Mouse (Mus musculus) cerebral cortex, adult 2 months (tissue): ENCODE results near the gene Hist1h4k.

Experiments used
- WGBS: fragments of 180-500 bp; shearing (Covaris S2); methylation state at CpG from one replicate; pipeline ENCODE4 v1.1.7; 2018; 5-methylcytosine and 5-hydroxymethylcytosine counted together

Hist1h4k gene

DNA sequence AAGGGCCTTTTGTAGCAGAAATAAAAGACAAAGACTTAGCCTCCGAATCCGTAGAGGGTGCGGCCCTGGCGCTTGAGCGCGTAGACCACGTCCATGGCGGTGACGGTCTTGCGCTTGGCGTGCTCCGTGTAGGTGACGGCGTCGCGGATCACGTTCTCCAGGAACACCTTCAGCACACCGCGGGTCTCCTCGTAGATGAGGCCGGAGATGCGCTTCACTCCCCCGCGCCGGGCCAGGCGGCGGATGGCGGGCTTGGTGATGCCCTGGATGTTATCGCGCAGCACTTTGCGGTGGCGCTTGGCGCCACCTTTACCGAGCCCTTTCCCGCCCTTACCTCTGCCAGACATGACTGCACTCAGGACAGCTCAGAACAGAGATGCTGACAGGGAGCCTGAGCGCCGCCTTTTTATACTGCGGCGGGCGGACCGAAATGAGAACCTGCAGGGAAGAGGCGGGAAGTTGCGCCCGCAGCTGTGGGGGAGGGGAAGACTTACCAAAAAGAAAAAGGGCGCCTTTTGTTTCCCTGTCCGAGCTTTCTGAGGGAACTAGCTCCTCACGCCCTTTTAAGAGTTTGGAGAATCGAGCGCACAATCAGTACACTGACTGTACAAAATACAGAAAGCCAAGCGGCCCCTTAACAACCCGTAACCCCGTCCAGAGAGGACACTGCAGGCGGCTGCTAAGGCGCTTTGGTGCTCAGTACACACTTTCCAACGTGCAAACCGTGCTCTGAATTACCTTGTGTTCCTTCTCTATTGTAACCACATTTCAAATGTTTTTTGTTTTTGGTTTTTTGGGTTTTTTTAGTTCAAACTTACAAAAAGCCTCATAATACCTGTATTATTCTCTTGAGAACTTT, at the start of gene Hist1h4k:
Gene Hist1h4k (minus strand): TSS at position 347 of the 859 bp plus-strand sequence.
- under 1% methylated on average over 47 of the region's 56 CpGs for WGBS

DNA sequence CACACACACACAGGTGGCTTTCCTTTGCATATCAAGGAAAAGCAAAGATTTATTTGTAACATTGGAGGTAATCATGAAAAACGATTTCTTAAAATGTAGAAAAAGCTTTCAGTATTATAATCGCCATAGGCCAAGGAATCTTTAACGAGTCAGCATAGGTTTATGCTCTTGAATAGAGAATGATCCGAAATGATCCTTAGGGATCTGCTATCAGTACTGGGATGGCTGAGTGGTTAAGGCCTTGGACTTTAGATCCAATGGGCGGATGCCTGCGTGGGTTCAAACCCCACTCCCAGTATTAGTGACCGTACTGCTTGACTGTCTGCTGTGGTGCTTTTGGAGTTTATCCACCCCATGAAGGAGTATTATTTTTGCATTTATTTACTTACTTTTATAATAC, 45.3 kb upstream of the Hist1h4k start:
- WGBS: 93% methylated on average over 7 of the region's 7 CpGs

GRCm38 (mm10) chr13:21790601-21791283, 40.4 kb upstream of the Hist1h4k start:
- WGBS: 15% methylated on average over 17 of the region's 18 CpGs

- 71% methylated on average over 6 of the region's 6 CpGs for WGBS
These were observed 39.6 kb upstream of the Hist1h4k start for GRCm38 (mm10) chr13:21789925-21790324.

DNA sequence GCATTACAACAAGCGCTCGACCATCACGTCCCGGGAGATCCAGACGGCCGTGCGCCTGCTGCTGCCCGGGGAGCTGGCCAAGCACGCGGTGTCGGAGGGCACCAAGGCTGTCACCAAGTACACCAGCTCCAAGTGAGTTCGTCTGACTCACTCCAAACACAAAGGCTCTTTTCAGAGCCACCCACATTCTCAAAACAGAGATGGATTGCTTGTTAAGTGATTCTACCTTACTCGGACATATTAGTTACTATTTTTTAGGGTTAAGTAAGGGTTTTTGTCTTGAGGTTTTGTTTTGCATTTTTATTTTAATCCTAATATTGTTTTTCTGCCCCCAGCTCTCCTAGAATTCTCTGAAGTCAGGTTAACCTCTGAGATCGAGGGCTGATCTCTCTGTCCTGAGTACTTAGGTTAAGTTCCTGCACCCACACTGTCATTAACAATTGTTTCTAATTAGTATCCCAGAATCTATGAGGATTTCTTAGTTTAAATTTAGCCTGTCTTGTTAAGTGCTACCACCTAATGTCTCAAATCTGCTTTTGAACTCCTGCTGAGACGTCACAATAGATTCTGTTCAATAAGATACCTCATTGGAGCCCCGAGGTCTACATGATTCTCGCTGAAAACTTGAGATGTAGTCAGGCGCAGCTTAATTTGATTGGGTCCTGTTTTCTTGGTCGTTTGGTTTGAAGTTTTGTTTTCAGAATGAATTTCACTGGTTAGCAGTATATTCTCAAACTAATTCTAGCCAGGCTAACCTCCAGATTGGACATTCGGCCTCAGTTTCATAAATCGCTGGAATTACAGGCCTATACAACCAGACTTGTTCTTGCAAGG, 37.7 kb upstream of the Hist1h4k start:
- 29% methylated on average over 19 of the region's 21 CpGs for WGBS

- under 1% methylated on average over 43 of the region's 63 CpGs for WGBS
These were observed 36.8 kb upstream of the Hist1h4k start, which contains the start of the genes Hist1h2an and Hist1h2bp for GRCm38 (mm10) chr13:21786899-21787629. TSS of gene Hist1h2an (minus strand) at chr13:21787218. TSS of gene Hist1h2bp (plus strand) at chr13:21787461.

- WGBS: 15% methylated on average over 8 of the region's 8 CpGs
These were observed 36.0 kb upstream of the Hist1h4k start for GRCm38 (mm10) chr13:21786189-21786898.

GRCm38 (mm10) chr13:21784311-21784710, 34.0 kb upstream of the Hist1h4k start:
- WGBS: 34% methylated on average over 6 of the region's 6 CpGs

DNA sequence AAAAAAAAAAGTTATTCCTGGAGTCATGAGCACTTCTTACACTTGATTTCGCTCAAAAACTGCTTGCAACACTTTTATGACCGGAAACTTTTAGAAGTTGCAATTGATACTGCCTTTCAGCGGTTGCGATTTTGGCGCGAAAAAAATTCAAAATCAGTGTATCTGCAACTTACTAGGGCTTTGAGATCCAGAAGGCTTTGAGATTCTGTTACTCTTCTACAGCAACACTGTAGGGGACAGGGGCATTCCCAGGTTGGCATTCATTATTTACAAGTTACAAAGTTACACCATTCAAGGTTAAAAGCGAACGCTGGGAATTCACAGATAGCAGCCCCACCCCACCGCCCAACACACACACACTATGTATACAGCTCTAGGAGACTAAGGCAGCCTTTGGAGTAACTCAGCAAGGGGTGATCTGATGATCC, 33.4 kb upstream of the Hist1h4k start:
- WGBS: 2% methylated on average over 9 of the region's 9 CpGs

GRCm38 (mm10) chr13:21783255-21783617, 32.9 kb upstream of the Hist1h4k start, which contains the start of gene Hist1h3i:
TSS of gene Hist1h3i (minus strand) at chr13:21783370.
- WGBS: under 1% methylated on average over 15 of the region's 20 CpGs

GRCm38 (mm10) chr13:21782361-21783254, 32.3 kb upstream of the Hist1h4k start:
- 3% methylated on average over 17 of the region's 35 CpGs for WGBS

DNA sequence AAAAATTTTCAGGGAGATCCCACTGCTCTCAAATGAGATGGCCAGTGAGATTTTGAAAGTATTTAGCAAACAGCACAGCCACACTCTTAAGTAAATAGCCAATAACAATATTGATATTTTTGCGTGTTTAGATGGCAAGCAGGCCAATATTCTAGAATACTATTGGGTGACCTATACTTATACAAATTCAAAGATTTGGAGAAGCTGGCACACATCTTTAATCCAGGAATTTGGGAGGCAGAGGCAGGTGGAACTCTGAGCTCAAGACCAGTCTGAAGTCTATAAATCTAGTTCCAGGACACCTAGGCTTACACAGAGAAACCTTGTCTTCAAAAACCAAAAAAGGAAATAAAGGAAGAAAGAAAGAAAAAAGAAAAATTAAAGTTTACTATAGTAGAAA, 31.3 kb upstream of the Hist1h4k start:
- WGBS: 95% methylated on average over 1 of the region's 1 CpGs

GRCm38 (mm10) chr13:21781021-21781555, 30.8 kb upstream of the Hist1h4k start:
- WGBS: 53% methylated on average over 6 of the region's 6 CpGs

GRCm38 (mm10) chr13:21779767-21780731, 29.7 kb upstream of the Hist1h4k start, which contains the start of gene Hist1h1b:
TSS of gene Hist1h1b (minus strand) at chr13:21780625.
- WGBS: under 1% methylated on average over 44 of the region's 44 CpGs

DNA sequence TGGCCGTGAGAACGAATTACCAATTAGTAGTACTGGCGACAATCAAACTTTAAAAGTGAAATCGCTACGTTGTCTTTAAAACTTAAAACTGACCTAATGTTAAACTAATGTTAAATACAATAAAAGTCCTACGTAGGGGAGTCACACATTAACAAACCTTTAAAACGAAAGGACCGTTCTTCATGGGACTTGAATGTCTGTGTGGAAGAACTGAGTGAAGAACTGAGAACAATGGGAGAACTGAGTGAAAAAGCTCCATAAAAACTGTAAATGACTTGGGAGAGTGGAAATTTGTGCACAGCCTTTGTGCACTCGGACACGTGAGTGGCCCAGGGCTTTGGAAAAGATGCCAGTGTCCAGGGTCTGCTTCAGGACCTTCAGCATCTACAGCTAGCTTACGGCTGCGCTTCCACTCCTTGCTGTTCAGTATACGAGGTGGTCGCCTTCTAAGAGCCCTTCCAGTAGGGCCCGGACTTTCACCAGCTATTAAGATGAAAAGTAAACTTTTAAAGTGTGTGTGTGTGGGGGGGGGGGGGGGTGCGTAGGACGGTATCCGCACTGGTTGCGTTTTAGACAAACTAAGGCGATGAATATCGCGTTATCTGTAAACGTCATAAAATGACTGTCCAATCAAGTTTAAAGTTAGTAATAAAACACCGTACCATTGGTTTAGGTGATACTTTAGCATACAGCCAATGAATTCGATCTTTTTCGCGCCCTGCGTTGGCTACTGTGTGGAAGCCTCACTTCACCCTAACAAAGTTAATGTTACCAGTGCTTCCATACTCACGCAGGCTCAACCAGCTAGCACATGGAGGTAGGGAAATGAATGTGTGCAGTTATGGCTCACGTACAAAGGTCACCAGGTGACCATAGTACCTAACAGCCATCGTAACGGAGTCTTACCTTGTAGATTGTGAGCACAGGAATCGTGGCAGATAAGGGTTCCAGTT, 28.8 kb upstream of the Hist1h4k start:
- WGBS: 2% methylated on average over 33 of the region's 33 CpGs

- 49% methylated on average over 1 of the region's 1 CpGs for WGBS
These were observed 5.4 kb upstream of the Hist1h4k start for GRCm38 (mm10) chr13:21755707-21756106.
